Comparison of ENCODE assay signal across 8 mouse cellular contexts in the genomic region with DNA sequence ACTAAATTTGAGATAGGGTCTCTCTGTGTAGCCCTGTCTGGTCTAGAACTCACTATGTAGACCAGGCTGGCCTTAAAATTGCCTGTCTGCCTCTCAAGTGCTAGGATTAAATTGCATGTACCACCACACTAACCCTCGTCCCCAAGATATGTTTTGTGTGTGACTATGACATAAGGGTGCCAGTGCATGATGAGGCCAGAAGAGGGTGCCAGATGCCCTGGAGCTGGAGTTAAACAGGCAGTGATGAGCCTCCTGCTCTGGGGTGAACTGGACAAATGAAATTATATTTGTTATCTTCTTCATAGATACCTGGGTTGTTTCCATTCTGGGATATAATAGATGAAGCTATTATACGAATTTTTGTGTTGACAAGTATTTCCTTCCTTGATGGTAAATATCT. TPM values are rescaled to one million over a fixed set of nuclear protein-coding genes. Genes with fewer than 3 reads are reported as not detected.
DNase-seq lines count a peak whose midpoint lies in the region; ATAC-seq and TF ChIP-seq lines count a peak whose summit lies in the region.
"Had no signal": no experiment of that assay in that cellular context is flagged by ENCODE, and none has a peak within 500 bp of the region (broad histone marks: within the 10 kb centered on the region; RNA-seq: fewer than 3 reads in every experiment).

No protein-coding gene starts in this region.

- peak; percentile 34 for DNase-seq in kidney, adult 2 months
- DNase-seq in kidney, postnatal 10 days, result no peak
- peak; percentile 64 for DNase-seq in ZHBTc4 (ENCODE audit: low read depth, low spot score)
- DNase-seq in liver, embryonic 13.5 days, result no peak
- no peak for DNase-seq in layer of hippocampus, postnatal 36 days
- no peak for DNase-seq in spleen, postnatal 36 days (ENCODE audit: low spot score in 2 of 2)
- DNase-seq: heart, postnatal 14 days had no signal

- H3K9ac ChIP-seq in liver, embryonic 13.5 days, result no peak overlapping the region

- H3K27ac ChIP-seq in kidney, adult 2 months (ENCODE audit: insufficient read depth, low read depth, low read length), result no peak overlapping the region
- no peak overlapping the region for H3K27ac ChIP-seq in liver, embryonic 13.5 days

- 0 out of 2 replicates have a peak, but pooled peaks have one; percentile 41 for ATAC-seq in liver, embryonic 13.5 days (ENCODE audit: low read depth)

- H3K36me3 ChIP-seq in kidney, adult 2 months (ENCODE audit: control insufficient read depth, insufficient read depth, low read length), result no peaks in the 10 kb centered on the region
- H3K36me3 ChIP-seq in E14TG2a.4 (ENCODE audit: insufficient read depth, low read length), result no peaks in the 10 kb centered on the region
- no peaks in the 10 kb centered on the region for H3K36me3 ChIP-seq in liver, embryonic 13.5 days

- TF ChIP-seq POLR2A in kidney, adult 2 months (IDR thresholded peaks at IDR 0.05; ENCODE audit: low read depth, low read length), result no peak

- peaks cover 5% of the 10 kb centered on the region; the same call in 1 of the 2 replicates for H3K4me1 ChIP-seq in kidney, adult 2 months (ENCODE audit: control insufficient read depth, insufficient read depth, low read length)
- H3K4me1 ChIP-seq in E14TG2a.4 (replicated peaks; ENCODE audit: low read depth, low read length), result peaks cover 5% of the 10 kb centered on the region
- H3K4me1 ChIP-seq in liver, embryonic 13.5 days (replicated peaks), result no peaks in the 10 kb centered on the region

- WGBS in kidney, adult 2 months, result 68% methylated on average over 2 of the region's 2 CpGs
- 53% methylated on average over 2 of the region's 2 CpGs for WGBS in liver, embryonic 13.5 days (ENCODE audit: insufficient replicate concordance)

- H3K27me3 ChIP-seq in kidney, adult 2 months (replicated peaks; ENCODE audit: control insufficient read depth, insufficient read depth, low read length), result no peaks in the 10 kb centered on the region
- peaks cover 7% of the 10 kb centered on the region for H3K27me3 ChIP-seq in E14TG2a.4 (ENCODE audit: insufficient read depth, low read length)
- H3K27me3 ChIP-seq in liver, embryonic 13.5 days, result no peaks in the 10 kb centered on the region

- no peak overlapping the region for H3K4me3 ChIP-seq in kidney, adult 2 months (ENCODE audit: insufficient read depth, low read depth, low read length)
- H3K4me3 ChIP-seq in E14TG2a.4 (replicated peaks; ENCODE audit: low read length), result no peak overlapping the region
- no peak overlapping the region for H3K4me3 ChIP-seq in liver, embryonic 13.5 days (replicated peaks)

- no peak overlapping the region for H3K4me2 ChIP-seq in liver, embryonic 13.5 days

- peaks cover 4% of the 10 kb centered on the region for H3K9me3 ChIP-seq in E14TG2a.4 (ENCODE audit: low read length)
- no peaks in the 10 kb centered on the region for H3K9me3 ChIP-seq in liver, embryonic 13.5 days (replicated peaks)

- peak; percentile 73 for TF ChIP-seq CTCF in kidney, adult 2 months (conservative IDR thresholded peaks at IDR 0.05; ENCODE audit: insufficient read depth, insufficient read length, low read depth, low read length)
- peak; percentile 43 for TF ChIP-seq CTCF in E14TG2a.4 (conservative IDR thresholded peaks at IDR 0.05; ENCODE audit: low read length)

RNA-seq across cellular contexts. Expression of a gene that starts 10.7 kb away (rescaled TPM):
- 28.5 and 33.8 TPM in 2 replicates for polyA plus RNA-seq in kidney, adult 2 months (2012; rRNA removed)
- polyA plus RNA-seq in liver, embryonic 13.5 days (2015; fragmentation: Nextera tagmentation; extraction: Ambion mirVana), result 27.0 and 34.3 TPM in 2 replicates
- 10 to 100 TPM; 39.9 to 40.7 TPM for total RNA-seq in layer of hippocampus, postnatal 36 days (2021)

RNA-seq across cellular contexts. Expression of a gene that starts 57.6 kb away (rescaled TPM):
- polyA plus RNA-seq in kidney, adult 2 months (2012; rRNA removed), result 1.0 and 1.1 TPM in 2 replicates
- polyA plus RNA-seq in liver, embryonic 13.5 days (2015; fragmentation: Nextera tagmentation; extraction: Ambion mirVana), result 277 and 297 TPM in 2 replicates
- total RNA-seq in layer of hippocampus, postnatal 36 days (2021), result 1 to 10 TPM; 1.1 to 1.2 TPM

Comparison
In these comparisons a context has a peak if more than half of its experiments do, and no peak if none do; other contexts are left out.
1. DNase-seq: peak in kidney, adult 2 months (single experiment) and ZHBTc4 (single experiment); none in kidney, postnatal 10 days (single experiment), liver, embryonic 13.5 days (single experiment), layer of hippocampus, postnatal 36 days (0 of 2) and spleen, postnatal 36 days (0 of 2).
2. RNA of a gene that starts 57.6 kb away (polyA plus RNA-seq): 277 to 297 TPM in liver, embryonic 13.5 days; 1.0 to 1.1 TPM in kidney, adult 2 months; every median in the first group is over 100 times any median in the second.